Mouse (Mus musculus) kidney, embryonic 16.5 days (tissue): ENCODE data around the gene Kcnj12. TPM values are rescaled to one million over a fixed set of nuclear protein-coding genes. Genes with fewer than 3 reads are reported as not detected.

ENCODE experiments used
- ATAC-seq: fragments of 200-750 bp; cut with Nextera tagmentation; 2 replicates; pipeline ENCODE4 v1.8.0; 2017; ENCODE audit warnings: moderate TSS enrichment; ENCODE audit not compliant: low FRiP score, low TSS enrichment
- H3K27ac ChIP-seq: fragments of 300-500 bp; sonication (generic); 2 replicates; pipeline ENCODE4 v1.5.1; 2014; ENCODE audit warnings: low read length
- H3K27me3 ChIP-seq: fragments of 300-500 bp; sonication (generic); 2 replicates; pipeline ENCODE4 v1.6.1; 2014; ENCODE audit warnings: low read length, control low read depth, mixed read lengths; ENCODE audit not compliant: insufficient read depth
- H3K36me3 ChIP-seq: fragments of 300-500 bp; sonication (generic); 2 replicates; pipeline ENCODE4 v1.6.1; 2014; ENCODE audit warnings: low read length, control low read depth, mixed read lengths; ENCODE audit not compliant: insufficient read depth
- H3K4me1 ChIP-seq: fragments of 300-500 bp; sonication (generic); 2 replicates; pipeline ENCODE4 v1.6.1; 2014; ENCODE audit warnings: low read length, control low read depth, mixed read lengths; ENCODE audit not compliant: insufficient read depth
- H3K4me2 ChIP-seq: fragments of 300-500 bp; sonication (generic); replicated peaks from 2 replicates; pipeline ENCODE4 v1.6.1; 2014; ENCODE audit warnings: low read depth, low read length
- H3K4me3 ChIP-seq: fragments of 300-500 bp; sonication (generic); 2 replicates; pipeline ENCODE4 v1.5.1; 2014; ENCODE audit warnings: mild to moderate bottlenecking, low read length
- H3K9ac ChIP-seq: fragments of 300-500 bp; sonication (generic); replicated peaks from 2 replicates; pipeline ENCODE4 v1.6.1; 2014; ENCODE audit warnings: low read length
- H3K9me3 ChIP-seq: fragments of 300-500 bp; sonication (generic); 2 replicates; pipeline ENCODE4 v1.6.1; 2016; ENCODE audit warnings: low read length, control low read depth
- WGBS: fragments of 180-500 bp; shearing (Covaris S2); extraction: QIAGEN DNeasy Blood & Tissue Kit; methylation state at CpG from one replicate; pipeline ENCODE4 v1.1.7; 2014; 5-methylcytosine and 5-hydroxymethylcytosine counted together
- polyA plus RNA-seq: library from polyadenylated mRNA; unstranded; fragments of >200 nt; fragmentation: Nextera tagmentation; extraction: Ambion mirVana; gene quantifications from 2 replicates; pipeline ENCODE4 v1.2.1, GENCODE M21; 2015

Kcnj12 gene
- polyA plus RNA-seq, 1 experiment from 2014 or later = 0.32 TPM

DNA sequence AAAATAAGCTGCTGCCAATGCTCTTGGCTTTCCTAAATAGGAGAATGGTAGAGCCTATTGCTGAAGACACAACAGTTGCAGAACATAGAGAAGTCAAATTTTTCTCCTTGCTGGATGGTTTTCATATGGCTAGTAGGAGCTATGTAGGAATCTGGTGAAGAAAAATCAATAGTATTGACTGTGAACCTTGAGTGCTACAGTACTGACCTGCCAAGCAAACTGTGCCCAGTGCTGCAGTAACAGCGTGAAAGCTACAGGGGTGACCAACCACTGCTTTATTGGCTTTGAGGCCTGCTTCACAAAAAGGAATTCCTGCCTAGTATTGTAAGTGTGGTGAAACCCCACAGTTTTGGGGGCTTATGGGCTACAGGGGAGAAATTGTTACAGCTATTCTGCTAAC lies 75.7 kb downstream of the Kcnj12 start:
- no peaks in the 10 kb centered on the region for H3K27me3 ChIP-seq
- WGBS = 72% methylated on average over 1 of the region's 1 CpGs
- no peaks in the 10 kb centered on the region for H3K36me3 ChIP-seq
- ATAC-seq = no peak
- no peaks in the 10 kb centered on the region for H3K4me1 ChIP-seq
- no peak overlapping the region for H3K9ac ChIP-seq
- no peaks in the 10 kb centered on the region for H3K9me3 ChIP-seq
- H3K27ac ChIP-seq = no peak overlapping the region
- H3K4me3 ChIP-seq = no peak overlapping the region
- H3K4me2 ChIP-seq = no peak overlapping the region

DNA sequence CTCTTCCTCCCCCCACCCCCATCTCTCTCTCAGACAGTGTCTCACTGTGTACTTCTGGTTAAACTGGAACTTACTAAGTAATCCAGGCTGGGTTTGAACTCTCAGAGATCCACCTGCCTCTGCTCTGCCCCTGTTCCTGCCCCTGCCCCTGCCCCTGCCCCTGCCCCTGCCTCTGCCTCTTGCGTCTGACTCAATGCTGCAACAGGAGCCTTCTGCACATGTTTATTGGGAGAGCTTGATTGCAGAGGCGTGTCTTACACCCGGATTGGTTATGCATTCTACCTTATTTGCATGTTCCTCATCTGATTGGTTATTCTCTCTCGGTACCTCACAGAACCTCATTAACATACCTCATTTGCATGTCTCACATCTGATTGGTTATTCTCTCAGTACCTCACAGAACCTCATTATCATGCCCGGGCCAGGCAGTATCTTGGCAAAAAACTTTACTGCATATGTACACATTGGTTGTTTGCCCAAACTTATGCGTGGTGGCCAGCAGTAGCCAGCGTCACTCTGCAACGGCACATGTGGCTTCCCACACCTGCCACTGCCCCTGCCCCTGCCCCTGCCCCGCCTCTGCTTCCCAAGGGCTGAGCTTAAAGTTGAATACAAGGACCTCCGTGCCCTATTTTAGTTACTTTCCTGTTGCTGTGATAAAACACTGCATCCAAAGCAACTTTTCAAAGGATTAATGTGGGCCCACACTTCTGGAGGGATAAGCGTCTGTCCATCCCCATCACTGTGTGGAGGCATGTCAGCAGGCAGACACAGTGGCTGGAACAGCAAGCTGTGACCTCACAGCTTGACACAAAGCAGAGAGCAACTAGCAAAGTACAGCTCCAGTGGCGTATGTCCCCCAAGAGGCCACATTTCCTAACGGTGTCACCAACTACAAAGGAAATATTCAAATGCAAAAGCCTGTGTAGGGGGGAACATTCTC lies 80.3 kb downstream of the Kcnj12 start:
- H3K27ac ChIP-seq = no peak overlapping the region
- WGBS = 72% methylated on average over 12 of the region's 13 CpGs
- no peaks in the 10 kb centered on the region for H3K9me3 ChIP-seq
- no peaks in the 10 kb centered on the region for H3K4me1 ChIP-seq
- H3K27me3 ChIP-seq = no peaks in the 10 kb centered on the region
- H3K4me2 ChIP-seq = no peak overlapping the region
- no peak for ATAC-seq
- no peak overlapping the region for H3K9ac ChIP-seq
- no peaks in the 10 kb centered on the region for H3K36me3 ChIP-seq
- no peak overlapping the region for H3K4me3 ChIP-seq

DNA sequence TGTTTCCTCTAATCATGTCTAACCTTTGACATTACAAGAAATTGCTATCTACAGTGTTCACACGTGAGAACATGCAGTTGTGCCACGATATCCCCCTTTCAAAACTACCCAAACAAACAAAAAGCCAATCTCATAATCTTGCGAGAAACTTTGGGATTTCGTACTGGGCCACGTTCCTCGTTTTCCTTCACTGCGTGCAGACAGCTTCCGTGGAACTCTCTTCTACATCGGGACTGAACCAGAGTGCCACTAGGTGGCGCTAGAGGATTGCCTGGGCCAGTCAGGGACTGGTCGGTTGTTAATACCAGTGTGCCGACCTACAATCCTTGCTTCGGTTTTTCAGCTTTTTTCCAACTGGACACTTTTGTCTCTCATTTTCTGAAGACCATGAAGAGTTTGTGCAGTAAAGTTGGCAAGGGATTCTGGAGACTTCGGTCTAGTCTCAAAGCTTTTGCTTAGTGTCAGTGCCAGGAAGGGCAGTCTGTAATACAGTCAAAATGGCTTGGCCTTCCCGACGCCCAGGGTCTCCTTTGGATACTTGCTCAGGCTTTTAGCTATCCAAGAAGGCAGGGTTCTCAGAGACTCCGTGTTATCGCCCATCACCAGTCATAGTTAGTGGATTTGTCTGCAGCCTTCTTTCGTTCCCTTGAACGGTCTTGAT lies 82.0 kb downstream of the Kcnj12 start:
- H3K27ac ChIP-seq = no peak overlapping the region
- peak; percentile 86 for ATAC-seq
- no peaks in the 10 kb centered on the region for H3K4me1 ChIP-seq
- H3K9ac ChIP-seq = no peak overlapping the region
- H3K36me3 ChIP-seq = no peaks in the 10 kb centered on the region
- peak overlapping the region; percentile 2; the same call in 1 of the 2 replicates for H3K4me2 ChIP-seq
- 20% methylated on average over 20 of the region's 20 CpGs for WGBS
- no peak overlapping the region for H3K4me3 ChIP-seq
- no peaks in the 10 kb centered on the region for H3K27me3 ChIP-seq
- H3K9me3 ChIP-seq = no peaks in the 10 kb centered on the region

DNA sequence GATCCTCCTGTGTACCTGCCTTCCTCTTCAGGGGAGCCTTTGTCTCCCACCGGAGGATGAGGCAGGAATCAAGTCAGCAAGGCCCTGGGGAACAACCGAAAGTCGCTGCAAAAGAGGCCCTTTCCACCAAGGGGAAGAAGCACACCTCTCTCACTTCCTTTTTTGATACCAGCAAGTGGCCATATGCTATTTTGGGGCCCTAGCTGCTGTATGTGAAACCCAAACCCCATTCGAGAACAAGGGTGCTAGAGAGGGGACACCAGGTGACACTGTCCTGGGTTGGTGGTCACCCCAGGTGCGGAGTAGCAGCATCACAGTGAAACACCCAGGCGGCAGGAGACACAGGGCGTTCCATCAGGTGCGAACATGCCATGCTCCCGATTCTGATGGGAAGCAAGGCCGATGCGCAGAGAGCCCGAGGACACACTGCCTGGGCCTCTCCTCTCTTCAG lies 86.6 kb downstream of the Kcnj12 start:
- H3K27me3 ChIP-seq = no peaks in the 10 kb centered on the region
- H3K4me1 ChIP-seq = no peaks in the 10 kb centered on the region
- no peak overlapping the region for H3K9ac ChIP-seq
- no peak overlapping the region for H3K27ac ChIP-seq
- H3K9me3 ChIP-seq = no peaks in the 10 kb centered on the region
- 89% methylated on average over 12 of the region's 12 CpGs for WGBS
- no peak for ATAC-seq
- H3K4me2 ChIP-seq = no peak overlapping the region
- no peaks in the 10 kb centered on the region for H3K36me3 ChIP-seq
- no peak overlapping the region for H3K4me3 ChIP-seq

DNA sequence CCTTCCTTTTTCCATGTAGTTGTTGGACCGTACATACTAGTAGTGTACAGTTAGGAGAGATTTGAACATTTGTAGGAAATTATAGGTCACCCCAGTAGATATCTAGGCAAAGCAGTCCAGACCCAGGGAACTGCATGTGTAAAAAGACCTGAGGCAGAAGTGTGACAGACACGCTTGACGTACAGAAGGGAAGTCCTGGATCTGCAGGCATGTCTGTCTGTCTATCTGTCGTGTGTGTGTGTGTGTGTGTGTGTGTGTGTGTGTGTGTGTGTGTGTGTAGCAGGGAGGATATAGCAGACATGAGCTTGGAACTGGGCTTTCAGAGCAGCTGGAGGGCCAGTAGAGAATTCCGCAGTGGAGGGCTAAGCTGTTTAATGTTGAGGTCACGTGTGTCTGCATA lies 87.3 kb downstream of the Kcnj12 start:
- Histone ChIP-seq H3K27ac (no peak overlapping the region), H3K4me3 (no peak overlapping the region), H3K9ac (no peak overlapping the region), H3K4me1 (no peaks in the 10 kb centered on the region), H3K27me3 (no peaks in the 10 kb centered on the region), H3K36me3 (no peaks in the 10 kb centered on the region), H3K4me2 (no peak overlapping the region), H3K9me3 (no peaks in the 10 kb centered on the region)
- WGBS = 76% methylated on average over 6 of the region's 6 CpGs
- no peak for ATAC-seq

DNA sequence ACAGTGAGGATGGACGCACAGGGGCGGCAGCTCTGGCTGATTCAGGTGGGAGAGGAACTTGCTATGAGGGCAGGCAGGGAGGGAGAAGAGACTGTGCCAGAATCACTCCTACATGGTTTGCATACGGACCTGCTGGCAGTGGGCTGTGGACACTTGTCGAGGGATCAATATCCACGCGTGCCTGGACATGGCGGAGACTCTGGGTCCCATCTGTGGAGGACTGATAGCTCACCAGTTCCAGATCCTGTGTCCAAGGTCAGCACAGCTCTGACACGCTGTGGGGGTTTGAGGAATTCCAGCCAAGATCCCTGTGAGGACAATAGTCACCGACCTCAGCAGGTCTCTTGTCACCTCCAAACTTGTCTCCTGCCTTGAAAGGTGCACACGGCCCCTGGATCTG lies 87.7 kb downstream of the Kcnj12 start:
- H3K9me3 ChIP-seq = no peaks in the 10 kb centered on the region
- no peaks in the 10 kb centered on the region for H3K4me1 ChIP-seq
- 79% methylated on average over 10 of the region's 10 CpGs for WGBS
- H3K9ac ChIP-seq = no peak overlapping the region
- H3K4me3 ChIP-seq = no peak overlapping the region
- no peak overlapping the region for H3K27ac ChIP-seq
- H3K27me3 ChIP-seq = no peaks in the 10 kb centered on the region
- no peak overlapping the region for H3K4me2 ChIP-seq
- ATAC-seq = no peak
- no peaks in the 10 kb centered on the region for H3K36me3 ChIP-seq

DNA sequence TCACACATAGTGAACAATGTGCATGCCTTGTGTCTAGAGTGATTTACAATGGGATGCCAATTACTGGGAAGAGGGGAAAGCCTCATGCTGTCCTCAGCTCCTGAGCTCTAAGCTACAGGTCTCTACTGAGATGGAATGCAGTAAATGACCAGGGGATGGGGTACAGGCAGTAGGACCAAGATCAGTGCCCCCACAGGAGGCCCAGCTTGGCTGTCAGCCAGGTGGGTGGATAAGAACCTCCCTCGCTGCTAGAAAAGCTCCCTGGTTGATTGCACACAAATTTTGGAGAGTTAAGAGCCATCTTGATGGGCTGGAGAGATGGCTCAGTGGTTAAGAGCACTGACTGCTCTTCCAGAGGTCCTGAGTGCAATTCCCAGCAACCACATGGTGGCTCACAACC lies 88.6 kb downstream of the Kcnj12 start:
- Histone ChIP-seq H3K36me3 (no peaks in the 10 kb centered on the region), H3K9ac (no peak overlapping the region), H3K27me3 (no peaks in the 10 kb centered on the region), H3K27ac (no peak overlapping the region), H3K4me1 (no peaks in the 10 kb centered on the region), H3K4me2 (no peak overlapping the region), H3K4me3 (no peak overlapping the region), H3K9me3 (no peaks in the 10 kb centered on the region)
- WGBS = 53% methylated on average over 1 of the region's 1 CpGs
- ATAC-seq = no peak

DNA sequence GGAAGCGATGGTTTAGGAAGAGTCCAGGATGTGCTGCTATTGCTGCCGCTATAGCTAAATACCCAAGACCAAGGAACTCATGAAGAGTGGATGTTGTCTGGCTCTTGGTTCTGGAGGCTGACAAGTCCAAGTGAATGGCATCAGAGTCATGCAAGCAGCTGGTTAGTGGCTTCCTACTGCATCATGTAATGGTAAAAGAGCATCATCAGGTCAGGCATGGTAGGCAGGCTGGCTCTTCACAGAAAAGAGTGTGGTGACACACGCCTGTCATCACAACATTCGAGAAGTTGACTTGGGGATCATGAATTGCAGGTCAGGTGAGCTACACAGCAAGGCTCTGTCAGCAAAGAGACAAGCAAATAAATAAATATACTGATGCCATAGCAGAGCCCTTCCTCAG lies 89.1 kb downstream of the Kcnj12 start:
- Histone ChIP-seq H3K27ac (no peak overlapping the region), H3K4me2 (no peak overlapping the region), H3K27me3 (no peaks in the 10 kb centered on the region), H3K36me3 (no peaks in the 10 kb centered on the region), H3K9me3 (no peaks in the 10 kb centered on the region), H3K9ac (no peak overlapping the region), H3K4me1 (no peaks in the 10 kb centered on the region), H3K4me3 (no peak overlapping the region)
- 96% methylated on average over 4 of the region's 4 CpGs for WGBS
- no peak for ATAC-seq

DNA sequence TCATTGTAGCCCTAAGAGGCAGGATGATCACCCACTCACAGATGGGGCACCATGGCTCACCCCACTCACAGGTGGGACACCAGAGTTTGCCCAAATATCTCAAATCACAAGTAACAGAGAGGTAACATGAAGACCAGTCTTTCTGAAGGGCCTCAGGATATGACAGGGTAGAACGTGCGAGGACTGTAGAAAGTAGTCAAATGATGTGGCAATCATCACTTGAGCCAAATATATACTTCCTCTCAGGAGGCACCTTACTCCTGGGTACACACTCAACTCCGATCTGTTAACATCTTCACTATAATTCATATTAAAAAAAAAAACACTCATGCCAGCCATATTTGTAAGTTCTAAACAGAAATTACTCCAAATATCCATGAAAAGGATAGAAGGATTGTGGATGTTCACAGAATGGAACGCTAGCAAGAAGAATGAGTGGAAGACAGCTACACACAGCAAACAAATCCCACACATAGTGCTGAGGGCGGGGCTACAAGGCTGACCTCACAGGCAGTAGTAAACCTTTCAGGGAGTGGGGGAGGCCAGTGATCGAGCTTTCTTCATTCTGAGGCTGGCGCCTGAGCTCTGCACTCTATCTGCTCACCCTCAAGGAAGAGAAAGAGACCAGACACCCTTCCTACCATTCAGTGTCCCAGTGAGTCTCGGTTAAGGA lies 90.1 kb downstream of the Kcnj12 start:
- no peak for ATAC-seq
- H3K27me3 ChIP-seq = no peaks in the 10 kb centered on the region
- no peak overlapping the region for H3K4me2 ChIP-seq
- no peaks in the 10 kb centered on the region for H3K4me1 ChIP-seq
- no peaks in the 10 kb centered on the region for H3K36me3 ChIP-seq
- H3K9me3 ChIP-seq = no peaks in the 10 kb centered on the region
- WGBS = 71% methylated on average over 8 of the region's 8 CpGs
- no peak overlapping the region for H3K4me3 ChIP-seq
- H3K27ac ChIP-seq = no peak overlapping the region
- no peak overlapping the region for H3K9ac ChIP-seq
